Mouse (Mus musculus) kidney, postnatal 36 days (tissue): ENCODE measurements around the gene Gm21981.

Experiments
- DNase-seq, 2 experiments: peaks; one replicate each; pipeline ENCODE4 v3.0.0; 2021 to 2022; ENCODE audit warnings: mixed read lengths in 2 of 2

Gm21981 gene

GRCm38 (mm10) chr17:47694442-47694502, at the start of gene Gm21981:
Gene Gm21981, minus strand, starts transcription at chr17:47694455.
- no peak for DNase-seq

GRCm38 (mm10) chr17:47742991-47743734, 48.9 kb upstream of the Gm21981 start:
- peak in 1 of 2 experiments; percentile 52 for DNase-seq

GRCm38 (mm10) chr17:47740186-47740585, 45.9 kb upstream of the Gm21981 start:
- DNase-seq: no peak

GRCm38 (mm10) chr17:47738879-47739798, 44.9 kb upstream of the Gm21981 start:
- peak; percentile 55 to 59 for DNase-seq

GRCm38 (mm10) chr17:47738066-47738878, 44.0 kb upstream of the Gm21981 start:
- peak; percentile 81 to 89 for DNase-seq

GRCm38 (mm10) chr17:47737271-47738065, 43.2 kb upstream of the Gm21981 start:
- DNase-seq: peak; percentile 95

GRCm38 (mm10) chr17:47736856-47737255, 42.6 kb upstream of the Gm21981 start, which contains the start of gene Tfeb:
Gene Tfeb, plus strand, starts transcription at chr17:47737030.
- peak; percentile 96 to 99 for DNase-seq

- DNase-seq: no peak
Measured at GRCm38 (mm10) chr17:47735553-47736100, 41.4 kb upstream of the Gm21981 start.

GRCm38 (mm10) chr17:47730633-47731575, 36.6 kb upstream of the Gm21981 start:
- no peak for DNase-seq

GRCm38 (mm10) chr17:47726566-47726965, 32.3 kb upstream of the Gm21981 start, which contains the start of gene Pgc:
Gene Pgc, plus strand, starts transcription at chr17:47726842.
- no peak for DNase-seq

- DNase-seq: no peak
Measured at GRCm38 (mm10) chr17:47721183-47721582, 26.9 kb upstream of the Gm21981 start.

- DNase-seq: no peak
Measured at GRCm38 (mm10) chr17:47715037-47715436, 20.8 kb upstream of the Gm21981 start.

- no peak for DNase-seq
Measured at GRCm38 (mm10) chr17:47712889-47713571, 18.8 kb upstream of the Gm21981 start.

GRCm38 (mm10) chr17:47711883-47712282, 17.6 kb upstream of the Gm21981 start:
- no peak for DNase-seq

- DNase-seq: no peak
Measured at GRCm38 (mm10) chr17:47710036-47710435, 15.8 kb upstream of the Gm21981 start.

- no peak for DNase-seq
Measured at GRCm38 (mm10) chr17:47708972-47709371, 14.7 kb upstream of the Gm21981 start.

GRCm38 (mm10) chr17:47707961-47708360, 13.7 kb upstream of the Gm21981 start:
- peak; percentile 45 to 61 for DNase-seq

GRCm38 (mm10) chr17:47706196-47706595, 11.9 kb upstream of the Gm21981 start:
- peak in 1 of 2 experiments; percentile 30 for DNase-seq

GRCm38 (mm10) chr17:47704692-47705091, 10.4 kb upstream of the Gm21981 start:
- DNase-seq: peak in 1 of 2 experiments; percentile 61

- no peak for DNase-seq
Measured at GRCm38 (mm10) chr17:47703556-47703955, 9.3 kb upstream of the Gm21981 start.
